In genomic region chr5:30594953-30595560, GRCm38 (mm10) we compare ENCODE assay signal across 22 mouse cellular contexts. TPM values are rescaled to one million over a fixed set of nuclear protein-coding genes. Genes with fewer than 3 reads are reported as not detected.
DNase-seq lines count a peak whose midpoint lies in the region; ATAC-seq lines count a peak whose summit lies in the region.
"Had no signal": no experiment of that assay in that cellular context is flagged by ENCODE, and none has a peak within 500 bp of the region (broad histone marks: within the 10 kb centered on the region; RNA-seq: fewer than 3 reads in every experiment).

No protein-coding gene starts in this region.

- peak overlapping the region; percentile 83 for H3K27ac ChIP-seq in heart, embryonic 12.5 days (ENCODE audit: poor library complexity, severe bottlenecking)
- H3K27ac ChIP-seq: forebrain, embryonic 12.5 days; hindbrain, embryonic 15.5 days; liver, embryonic 14.5 days had no signal

- no peaks in the 10 kb centered on the region; the same call in 1 of the 2 replicates for H3K36me3 ChIP-seq in heart, embryonic 12.5 days
- H3K36me3 ChIP-seq: forebrain, embryonic 12.5 days; hindbrain, embryonic 15.5 days had no signal

- ATAC-seq in heart, embryonic 12.5 days (ENCODE audit: insufficient number of reproducible peaks, low FRiP score): no peak

- H3K27me3 ChIP-seq in heart, embryonic 12.5 days (replicated peaks): peaks cover 1% of the 10 kb centered on the region
- H3K27me3 ChIP-seq: hindbrain, embryonic 15.5 days had no signal

- no peak overlapping the region for H3K4me2 ChIP-seq in heart, embryonic 12.5 days
- H3K4me2 ChIP-seq: forebrain, embryonic 12.5 days; hindbrain, embryonic 15.5 days had no signal

- H3K9me3 ChIP-seq in heart, embryonic 12.5 days (replicated peaks): no peaks in the 10 kb centered on the region
- H3K9me3 ChIP-seq: forebrain, embryonic 12.5 days; hindbrain, embryonic 15.5 days had no signal

- H3K4me3 ChIP-seq in heart, embryonic 12.5 days: no peak overlapping the region
- H3K4me3 ChIP-seq: forebrain, embryonic 12.5 days; hindbrain, embryonic 15.5 days had no signal

- DNase-seq in adrenal gland, adult 2 months: peak; percentile 62
- no peak for DNase-seq in adrenal gland, postnatal 4 days (ENCODE audit: low spot score in 2 of 2)
- DNase-seq in heart, adult 18-20 months: no peak
- peak; percentile 39 for DNase-seq in kidney, postnatal 10 days
- no peak for DNase-seq in kidney, postnatal 4 days
- DNase-seq in adipocyte (ENCODE audit: low spot score): peak; percentile 75
- no peak for DNase-seq in yolk sac, embryonic 10.5 days (ENCODE audit: low spot score)
- DNase-seq: cerebellum, adult 11 months; cerebellum, postnatal 36 days; gastrocnemius, postnatal 36 days; kidney, adult 8-10 months; left cerebral cortex, postnatal 4 days; lung, postnatal 4 days; midbrain, embryonic 14.5 days; thymus, postnatal 25 days had no signal

- 30% methylated on average over 6 of the region's 6 CpGs for WGBS in heart, embryonic 12.5 days

- H3K4me1 ChIP-seq in heart, embryonic 12.5 days (replicated peaks): peaks cover 65% of the 10 kb centered on the region

- peak overlapping the region; percentile 13; the same call in 1 of the 2 replicates for H3K9ac ChIP-seq in heart, embryonic 12.5 days
- H3K9ac ChIP-seq: forebrain, embryonic 12.5 days; hindbrain, embryonic 15.5 days; liver, embryonic 14.5 days had no signal

RNA-seq across cellular contexts. Expression of gene Kcnk3, which starts 7.1 kb away (rescaled TPM):
- 1,000 to 10,000 TPM; 1,225 to 1,281 TPM for total RNA-seq in adrenal gland, adult 2 months (2021)
- polyA plus RNA-seq in adrenal gland, adult 2 months (2012; rRNA removed): 6,176 and 11,313 TPM in 2 replicates
- total RNA-seq in adrenal gland, postnatal 4 days (2021): 100 to 1,000 TPM; 684 to 719 TPM
- 45.1 and 46.2 TPM in 2 replicates for polyA plus RNA-seq in heart, embryonic 12.5 days (2016; fragmentation: Nextera tagmentation; extraction: Ambion mirVana)
- 100 to 1,000 TPM; 237 to 244 TPM for total RNA-seq in heart, adult 18-20 months (2021)

RNA-seq across cellular contexts. Expression of gene Cib4, which starts 49.4 kb away (rescaled TPM):
- total RNA-seq in adrenal gland, adult 2 months (2021): 1 to 10 TPM in 1 of 2 experiments, under 1 TPM in 1; 0.92 to 2.4 TPM
- polyA plus RNA-seq in adrenal gland, adult 2 months (2012; rRNA removed): 1.7 and 3.4 TPM in 2 replicates
- total RNA-seq in adrenal gland, postnatal 4 days (2021): under 1 TPM; 0.53 to 0.99 TPM
- polyA plus RNA-seq in heart, embryonic 12.5 days (2016; fragmentation: Nextera tagmentation; extraction: Ambion mirVana): not detected in 2 replicates
- total RNA-seq in heart, adult 18-20 months (2021): not detected
- total RNA-seq: gastrocnemius, postnatal 36 days; left cerebral cortex, postnatal 4 days had no signal
- polyA plus RNA-seq: embryonic facial prominence, embryonic 14.5 days; forebrain, embryonic 12.5 days; hindbrain, embryonic 15.5 days; liver, embryonic 14.5 days; midbrain, embryonic 14.5 days; spleen, adult 2 months; stomach, embryonic 16.5 days had no signal

RNA-seq across cellular contexts. Expression of gene Slc35f6, which starts 52.7 kb away (rescaled TPM):
- total RNA-seq in adrenal gland, adult 2 months (2021): 10 to 100 TPM; 49.0 to 50.9 TPM
- polyA plus RNA-seq in adrenal gland, adult 2 months (2012; rRNA removed): 140 and 145 TPM in 2 replicates
- total RNA-seq in adrenal gland, postnatal 4 days (2021): 10 to 100 TPM; 33.5 to 33.7 TPM
- 21.4 and 24.9 TPM in 2 replicates for polyA plus RNA-seq in heart, embryonic 12.5 days (2016; fragmentation: Nextera tagmentation; extraction: Ambion mirVana)
- total RNA-seq in heart, adult 18-20 months (2021): 10 to 100 TPM; 44.7 to 51.8 TPM

Comparison
In these comparisons a context has a peak if more than half of its experiments do, and no peak if none do; other contexts are left out.
1. DNase-seq: peak in adrenal gland, adult 2 months (single experiment), kidney, postnatal 10 days (single experiment) and adipocyte (single experiment); none in adrenal gland, postnatal 4 days (0 of 2), heart, adult 18-20 months (0 of 2), kidney, postnatal 4 days (0 of 2) and yolk sac, embryonic 10.5 days (single experiment).